In genomic region chr2:93199531-93199974, GRCm38 (mm10) we compare ENCODE assay signal across 8 mouse cellular contexts. TPM values are rescaled to one million over a fixed set of nuclear protein-coding genes. Genes with fewer than 3 reads are reported as not detected.
DNase-seq lines count a peak whose midpoint lies in the region; ATAC-seq lines count a peak whose summit lies in the region.

No protein-coding gene starts in this region.

- H3K4me1 ChIP-seq in heart, embryonic 11.5 days (ENCODE audit: control insufficient read depth, insufficient read depth, low read length) = peaks cover 11% of the 10 kb centered on the region
- peaks cover 6% of the 10 kb centered on the region for H3K4me1 ChIP-seq in lung, embryonic 16.5 days (replicated peaks; ENCODE audit: control insufficient read depth, insufficient read depth, low read length)

- H3K27ac ChIP-seq in heart, embryonic 11.5 days (ENCODE audit: low read depth, low read length) = no peak overlapping the region
- H3K27ac ChIP-seq in lung, embryonic 16.5 days (ENCODE audit: low read length) = no peak overlapping the region

- ATAC-seq in heart, embryonic 11.5 days (replicated peaks; ENCODE audit: insufficient number of reproducible peaks, low FRiP score, low TSS enrichment) = peak; percentile 20
- ATAC-seq in lung, embryonic 16.5 days (ENCODE audit: low read depth) = peak; percentile 41

- peaks cover 6% of the 10 kb centered on the region; the same call in 1 of the 2 replicates for H3K36me3 ChIP-seq in heart, embryonic 11.5 days (ENCODE audit: control insufficient read depth, insufficient read depth, low read length)
- H3K36me3 ChIP-seq in lung, embryonic 16.5 days (ENCODE audit: control insufficient read depth, insufficient read depth, low read length) = peaks cover 4% of the 10 kb centered on the region

- H3K27me3 ChIP-seq in heart, embryonic 11.5 days (ENCODE audit: control insufficient read depth, insufficient read depth, low read length) = no peaks in the 10 kb centered on the region
- H3K27me3 ChIP-seq in lung, embryonic 16.5 days (ENCODE audit: control insufficient read depth, insufficient read depth, low read depth, low read length) = no peaks in the 10 kb centered on the region

- H3K9me3 ChIP-seq in heart, embryonic 11.5 days (replicated peaks; ENCODE audit: control insufficient read depth, low read length) = no peaks in the 10 kb centered on the region
- no peaks in the 10 kb centered on the region for H3K9me3 ChIP-seq in lung, embryonic 16.5 days (ENCODE audit: control insufficient read depth, low read length)

- 38% methylated on average over 13 of the region's 13 CpGs for WGBS in heart, embryonic 11.5 days (ENCODE audit: insufficient replicate concordance)
- WGBS in lung, embryonic 16.5 days = 41% methylated on average over 13 of the region's 13 CpGs

- H3K4me3 ChIP-seq in heart, embryonic 11.5 days (ENCODE audit: low read depth, low read length) = no peak overlapping the region
- H3K4me3 ChIP-seq in lung, embryonic 16.5 days (ENCODE audit: low read length) = no peak overlapping the region

- H3K4me2 ChIP-seq in heart, embryonic 11.5 days = no peak overlapping the region
- no peak overlapping the region for H3K4me2 ChIP-seq in lung, embryonic 16.5 days (ENCODE audit: low read depth, low read length)

- peak; percentile 78 for DNase-seq in ES-CJ7 (ENCODE audit: low read depth, low spot score)
- peak; percentile 77 for DNase-seq in adrenal gland, adult 2 months
- peak; percentile 77 for DNase-seq in embryo, embryonic 11 days
- peak; percentile 77 to 80 for DNase-seq in kidney, adult 8-10 months
- peak; percentile 81 for DNase-seq in retina, embryonic 14.5 days (ENCODE audit: low spot score)
- no peak for DNase-seq in urinary bladder, adult 18-20 months (ENCODE audit: low spot score in 2 of 2)

- no peak overlapping the region for H3K9ac ChIP-seq in heart, embryonic 11.5 days (ENCODE audit: low read depth, low read length)
- H3K9ac ChIP-seq in lung, embryonic 16.5 days (ENCODE audit: low read length) = no peak overlapping the region

RNA-seq across cellular contexts. Expression of gene Trp53i11, which starts 12.2 kb away (rescaled TPM):
- 10 to 100 TPM; 58.6 to 64.7 TPM for total RNA-seq in adrenal gland, adult 2 months (2021)
- 123 and 179 TPM in 2 replicates for polyA plus RNA-seq in adrenal gland, adult 2 months (2012; rRNA removed)
- polyA plus RNA-seq in heart, embryonic 11.5 days (2014; fragmentation: Nextera tagmentation; extraction: Ambion mirVana) = 23.6 and 27.7 TPM in 2 replicates
- 44.7 and 48.9 TPM in 2 replicates for polyA plus RNA-seq in lung, embryonic 16.5 days (2015; fragmentation: Nextera tagmentation; extraction: Ambion mirVana)

Comparison
In these comparisons a context has a peak if more than half of its experiments do, and no peak if none do; other contexts are left out.
1. DNase-seq: peak in ES-CJ7 (single experiment), adrenal gland, adult 2 months (single experiment), embryo, embryonic 11 days (single experiment), kidney, adult 8-10 months (2 of 2) and retina, embryonic 14.5 days (single experiment); none in urinary bladder, adult 18-20 months (0 of 2).